Mouse (Mus musculus) limb, embryonic 12.5 days (tissue): ENCODE data around the gene Cib3. TPM values are rescaled to one million over a fixed set of nuclear protein-coding genes. Genes with fewer than 3 reads are reported as not detected.

ENCODE experiments used
- ATAC-seq: fragments of 200-750 bp; cut with Nextera tagmentation; 2 replicates; pipeline ENCODE4 v1.8.0; 2017; ENCODE audit warnings: low read depth, moderate TSS enrichment; ENCODE audit not compliant: insufficient number of reproducible peaks, insufficient read depth, low FRiP score, low TSS enrichment
- H3K27ac ChIP-seq: fragments of 300-500 bp; sonication (generic); 2 replicates; pipeline ENCODE4 v1.5.1; 2016; ENCODE audit warnings: mild to moderate bottlenecking, moderate library complexity
- H3K27me3 ChIP-seq: fragments of 300-500 bp; sonication (generic); 2 replicates; pipeline ENCODE4 v1.6.1; 2016; ENCODE audit warnings: mild to moderate bottlenecking, moderate library complexity
- H3K36me3 ChIP-seq: fragments of 300-500 bp; sonication (generic); 2 replicates; pipeline ENCODE4 v1.6.1; 2016; ENCODE audit warnings: mild to moderate bottlenecking, moderate library complexity
- H3K4me1 ChIP-seq: fragments of 300-500 bp; sonication (generic); replicated peaks from 2 replicates; pipeline ENCODE4 v1.6.1; 2016
- H3K4me2 ChIP-seq: fragments of 300-500 bp; sonication (generic); 2 replicates; pipeline ENCODE4 v1.6.1; 2016; ENCODE audit warnings: mild to moderate bottlenecking, moderate library complexity
- H3K4me3 ChIP-seq: fragments of 300-500 bp; sonication (generic); replicated peaks from 2 replicates; pipeline ENCODE4 v1.5.1; 2016; ENCODE audit warnings: mild to moderate bottlenecking
- H3K9ac ChIP-seq: fragments of 300-500 bp; sonication (generic); replicated peaks from 2 replicates; pipeline ENCODE4 v1.6.1; 2016; ENCODE audit warnings: mild to moderate bottlenecking, moderate library complexity
- H3K9me3 ChIP-seq: fragments of 300-500 bp; sonication (generic); 2 replicates; pipeline ENCODE4 v1.6.1; 2016; ENCODE audit warnings: mild to moderate bottlenecking, moderate library complexity
- WGBS: fragments of 180-500 bp; shearing (Covaris S2); methylation state at CpG from one replicate; pipeline ENCODE4 v1.1.7; 2016; 5-methylcytosine and 5-hydroxymethylcytosine counted together
- polyA plus RNA-seq: library from polyadenylated mRNA; unstranded; fragments of >200 nt; fragmentation: Nextera tagmentation; extraction: Ambion mirVana; gene quantifications from 2 replicates; pipeline ENCODE4 v1.2.1, GENCODE M21; 2016

The Cib3 gene
- polyA plus RNA-seq, 1 experiment from 2014 or later = not detected

DNA sequence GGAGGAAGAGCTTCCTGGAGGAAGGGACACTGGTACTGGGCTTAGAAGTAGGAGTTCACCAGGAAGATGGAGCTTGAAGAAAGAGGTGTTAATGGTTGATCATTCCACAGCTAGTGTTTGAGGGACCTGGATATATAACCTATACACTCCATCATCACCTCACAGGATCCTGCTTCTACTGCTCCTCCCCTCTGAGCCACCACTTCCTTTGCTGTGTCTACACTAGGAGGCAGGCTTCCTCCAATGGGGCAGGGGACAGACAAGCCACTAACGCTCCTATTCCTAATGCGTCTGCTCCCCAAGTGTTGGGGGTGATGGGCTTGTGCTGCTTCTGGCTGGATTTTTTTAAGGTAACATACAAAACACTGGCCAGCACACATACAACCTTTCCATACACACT, 1.9 kb downstream of the Cib3 start:
- no peaks in the 10 kb centered on the region for H3K36me3 ChIP-seq
- no peak for ATAC-seq
- WGBS = 80% methylated on average over 2 of the region's 2 CpGs
- peaks cover 8% of the 10 kb centered on the region for H3K27me3 ChIP-seq
- no peak overlapping the region for H3K27ac ChIP-seq
- no peak overlapping the region for H3K4me3 ChIP-seq
- no peak overlapping the region for H3K9ac ChIP-seq
- no peaks in the 10 kb centered on the region for H3K9me3 ChIP-seq
- no peak overlapping the region for H3K4me2 ChIP-seq
- H3K4me1 ChIP-seq = no peaks in the 10 kb centered on the region

- no peak overlapping the region for H3K27ac ChIP-seq
- H3K4me3 ChIP-seq = no peak overlapping the region
- H3K27me3 ChIP-seq = peaks cover 8% of the 10 kb centered on the region
- no peaks in the 10 kb centered on the region for H3K9me3 ChIP-seq
- H3K36me3 ChIP-seq = no peaks in the 10 kb centered on the region
- no peak overlapping the region for H3K4me2 ChIP-seq
- WGBS = 77% methylated on average over 4 of the region's 4 CpGs
- H3K4me1 ChIP-seq = no peaks in the 10 kb centered on the region
- no peak overlapping the region for H3K9ac ChIP-seq
- no peak for ATAC-seq
Measured at GRCm38 (mm10) chr8:72210222-72210621, 2.4 kb downstream of the Cib3 start.

DNA sequence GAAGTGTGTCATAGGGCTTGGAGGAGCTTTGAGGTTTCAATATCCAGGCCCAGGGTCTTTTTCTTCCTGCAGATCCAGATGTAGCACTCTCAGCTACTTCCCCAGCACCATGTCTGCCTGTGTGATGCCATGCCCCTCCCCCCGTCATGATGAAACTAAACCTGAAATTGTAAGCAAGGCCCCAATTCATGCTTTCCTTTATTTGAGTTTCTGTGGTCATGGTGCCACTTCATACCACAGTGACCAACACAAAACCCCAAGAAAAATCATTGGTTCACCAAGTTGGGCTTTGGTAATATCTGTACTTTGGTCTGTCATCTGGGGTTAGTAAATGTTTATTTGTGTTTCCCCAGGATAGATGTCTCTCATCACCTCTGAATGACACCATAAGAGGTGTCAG, 4.1 kb downstream of the Cib3 start:
- Histone ChIP-seq H3K9me3 (peaks cover 11% of the 10 kb centered on the region), H3K36me3 (no peaks in the 10 kb centered on the region), H3K4me2 (no peak overlapping the region), H3K27me3 (peaks cover 4% of the 10 kb centered on the region; the same call in 1 of the 2 replicates), H3K9ac (no peak overlapping the region), H3K27ac (no peak overlapping the region), H3K4me1 (no peaks in the 10 kb centered on the region), H3K4me3 (no peak overlapping the region)
- 82% methylated on average over 1 of the region's 1 CpGs for WGBS
- no peak for ATAC-seq

DNA sequence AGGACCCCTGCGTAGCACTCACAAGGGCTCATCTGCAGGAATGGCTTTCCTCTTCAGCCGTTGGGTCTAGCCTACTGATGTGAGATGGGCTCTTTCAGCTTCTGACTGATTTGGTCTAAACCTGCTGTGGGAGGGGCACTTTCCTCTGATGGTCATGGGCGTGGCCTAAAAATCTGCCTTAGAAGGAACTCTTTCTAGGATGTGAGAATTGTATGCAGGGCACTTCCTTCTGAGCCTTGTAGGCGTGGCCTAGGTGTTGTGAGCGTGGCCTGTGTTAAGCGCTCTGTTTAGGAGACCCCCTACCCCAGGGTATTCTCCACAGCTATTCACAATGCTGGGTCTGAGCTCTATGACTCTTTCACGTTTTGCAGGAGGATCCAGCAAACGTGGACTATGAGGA, 14.6 kb downstream of the Cib3 start:
- Histone ChIP-seq H3K36me3 (no peaks in the 10 kb centered on the region), H3K9me3 (peaks cover 16% of the 10 kb centered on the region), H3K9ac (no peak overlapping the region), H3K4me1 (no peaks in the 10 kb centered on the region), H3K4me3 (no peak overlapping the region), H3K27ac (no peak overlapping the region), H3K4me2 (no peak overlapping the region), H3K27me3 (no peaks in the 10 kb centered on the region)
- WGBS = 64% methylated on average over 8 of the region's 8 CpGs
- no peak for ATAC-seq

DNA sequence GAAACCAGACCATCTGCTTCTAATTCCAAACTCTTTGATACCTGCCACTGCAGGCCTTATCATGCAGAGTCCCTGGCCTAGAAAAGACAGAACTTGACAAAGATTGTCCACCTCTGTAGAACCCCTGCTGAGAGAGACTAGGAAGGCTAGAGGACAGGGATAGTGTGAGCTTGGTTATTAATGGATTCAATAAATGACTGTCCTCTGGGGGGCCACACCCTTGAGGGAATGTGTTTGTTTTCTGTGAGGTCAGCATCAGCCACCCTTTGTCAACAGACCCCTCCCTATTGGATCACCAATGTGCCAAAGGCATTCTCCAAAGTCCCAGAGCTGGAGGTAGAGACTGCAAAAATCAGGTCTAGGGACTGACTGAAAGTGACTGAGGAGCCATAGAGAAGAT, 20.6 kb downstream of the Cib3 start:
- no peak for ATAC-seq

DNA sequence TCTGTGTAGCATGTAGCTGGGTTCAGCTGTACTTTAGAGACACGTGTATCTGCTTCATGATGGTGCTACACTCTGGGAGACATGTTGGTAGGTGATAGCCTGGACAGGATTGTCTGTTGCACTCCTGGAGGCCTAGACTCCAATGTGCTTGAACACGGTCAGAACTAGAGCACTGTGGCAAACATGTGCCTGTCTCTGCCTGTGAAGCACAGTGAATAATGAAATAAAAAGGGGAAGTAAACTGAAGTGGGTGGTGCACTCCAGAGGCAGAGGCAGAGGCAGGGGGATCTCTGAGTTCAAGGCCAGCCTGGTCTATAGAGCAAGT, 22.5 kb downstream of the Cib3 start:
- Histone ChIP-seq H3K4me2 (no peak overlapping the region), H3K27me3 (no peaks in the 10 kb centered on the region), H3K4me3 (no peak overlapping the region), H3K4me1 (no peaks in the 10 kb centered on the region), H3K27ac (no peak overlapping the region), H3K36me3 (no peaks in the 10 kb centered on the region), H3K9me3 (no peaks in the 10 kb centered on the region), H3K9ac (no peak overlapping the region)
- no peak for ATAC-seq
- 83% methylated on average over 2 of the region's 2 CpGs for whole genome bisulfite sequencing

More for the DNA sequence above, 20.6 kb downstream of the Cib3 start:
- Histone ChIP-seq H3K9me3 (no peaks in the 10 kb centered on the region), H3K27ac (no peak overlapping the region), H3K9ac (no peak overlapping the region), H3K27me3 (no peaks in the 10 kb centered on the region), H3K4me2 (no peak overlapping the region), H3K4me1 (no peaks in the 10 kb centered on the region), H3K4me3 (no peak overlapping the region), H3K36me3 (no peaks in the 10 kb centered on the region)

DNA sequence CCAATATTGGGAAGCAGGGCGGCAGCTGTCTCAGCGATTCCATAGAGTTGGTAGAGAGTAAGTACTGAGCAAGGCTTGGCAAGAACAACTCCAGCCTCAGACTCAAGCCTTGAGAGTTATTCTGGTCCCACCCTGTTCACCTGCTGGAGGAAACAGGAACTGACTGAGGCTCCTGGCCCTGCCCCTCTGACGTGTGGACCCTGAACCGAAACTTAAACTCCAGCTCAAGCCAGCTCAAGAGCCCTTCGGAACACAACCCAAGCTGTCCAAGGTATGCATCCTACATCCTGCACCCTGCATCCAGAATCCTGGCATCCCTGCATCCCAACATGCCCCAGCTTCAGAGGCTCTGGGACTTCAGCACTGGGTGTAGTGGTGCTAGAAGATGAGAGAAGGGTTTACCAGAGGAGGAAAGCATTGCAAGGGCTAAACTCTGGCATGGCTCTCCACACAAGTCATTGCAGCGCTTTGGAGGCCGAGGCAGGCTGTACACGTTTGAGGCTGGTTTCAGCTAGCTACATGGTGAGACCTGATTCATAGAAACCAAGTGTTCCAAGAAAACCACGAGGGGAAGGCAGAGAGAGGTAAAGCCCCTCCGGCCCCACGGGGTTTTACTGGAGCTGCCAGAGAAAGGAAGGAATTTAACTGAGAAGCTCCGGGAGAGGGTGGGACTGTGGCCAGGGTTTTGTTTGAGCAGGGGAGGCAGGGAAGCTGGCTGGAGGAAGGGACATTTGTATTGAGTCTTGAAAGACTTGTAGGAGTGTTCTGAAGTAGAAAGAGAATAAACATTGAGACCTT, 23.0 kb downstream of the Cib3 start, which contains the start of gene Hsh2d:
Gene Hsh2d (plus strand): TSS at position 222 of the 798 bp plus-strand sequence.
- ATAC-seq = no peak
- H3K9me3 ChIP-seq = no peaks in the 10 kb centered on the region
- no peaks in the 10 kb centered on the region for H3K36me3 ChIP-seq
- no peaks in the 10 kb centered on the region for H3K27me3 ChIP-seq
- no peak within 1 kb of the TSS for H3K9ac ChIP-seq
- 72% methylated on average over 12 of the region's 12 CpGs for WGBS
- no peak within 1 kb of the TSS for H3K4me2 ChIP-seq
- H3K4me1 ChIP-seq = no peaks in the 10 kb centered on the region
- H3K4me3 ChIP-seq = no peak within 1 kb of the TSS
- H3K27ac ChIP-seq = no peak within 1 kb of the TSS

DNA sequence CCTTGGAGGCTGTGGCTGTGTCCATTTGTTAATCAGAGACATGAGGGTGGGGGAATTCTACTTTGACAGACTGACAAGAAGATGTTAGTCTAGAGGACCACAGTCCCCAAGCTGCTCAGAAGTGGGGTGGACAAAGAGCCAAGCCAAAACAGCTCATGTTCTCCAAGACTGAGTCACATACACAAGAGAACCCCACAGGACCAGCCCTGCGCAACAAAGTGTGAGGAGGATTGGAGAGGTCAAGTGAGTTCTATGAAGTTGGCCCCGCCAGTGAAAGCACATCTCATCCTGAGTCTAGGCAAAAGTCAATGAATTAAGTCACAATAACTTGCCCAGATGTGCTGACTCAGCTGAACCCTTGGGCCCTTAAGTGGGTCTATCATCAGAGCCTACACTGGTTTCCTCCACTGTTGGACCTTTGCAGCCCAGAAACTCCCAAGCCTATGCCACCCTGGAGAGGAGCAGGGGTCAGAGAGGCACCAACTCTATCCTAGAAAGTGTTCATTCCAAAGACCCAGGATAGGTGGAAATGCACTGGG, 24.8 kb downstream of the Cib3 start:
- H3K27me3 ChIP-seq = no peaks in the 10 kb centered on the region
- no peaks in the 10 kb centered on the region for H3K36me3 ChIP-seq
- no peak overlapping the region for H3K9ac ChIP-seq
- no peak overlapping the region for H3K4me2 ChIP-seq
- H3K27ac ChIP-seq = no peak overlapping the region
- H3K4me3 ChIP-seq = no peak overlapping the region
- no peak for ATAC-seq
- no peaks in the 10 kb centered on the region for H3K4me1 ChIP-seq
- WGBS = 87% methylated on average over 2 of the region's 2 CpGs
- no peaks in the 10 kb centered on the region for H3K9me3 ChIP-seq

GRCm38 (mm10) chr8:72183554-72184202, 29.0 kb downstream of the Cib3 start:
- Histone ChIP-seq H3K36me3 (peaks cover 36% of the 10 kb centered on the region), H3K27me3 (no peaks in the 10 kb centered on the region), H3K4me2 (no peak overlapping the region), H3K4me1 (no peaks in the 10 kb centered on the region), H3K27ac (no peak overlapping the region), H3K4me3 (no peak overlapping the region), H3K9me3 (no peaks in the 10 kb centered on the region), H3K9ac (no peak overlapping the region)
- ATAC-seq = no peak
- WGBS = 79% methylated on average over 2 of the region's 2 CpGs

GRCm38 (mm10) chr8:72177346-72177925, 35.2 kb downstream of the Cib3 start:
- H3K4me3 ChIP-seq = no peak overlapping the region
- H3K27ac ChIP-seq = no peak overlapping the region
- no peak overlapping the region for H3K4me2 ChIP-seq
- WGBS = 60% methylated on average over 5 of the region's 5 CpGs
- H3K4me1 ChIP-seq = no peaks in the 10 kb centered on the region
- no peak overlapping the region for H3K9ac ChIP-seq
- no peaks in the 10 kb centered on the region for H3K27me3 ChIP-seq
- ATAC-seq = 0 out of 2 replicates have a peak, but pooled peaks have one; percentile 32
- no peaks in the 10 kb centered on the region for H3K9me3 ChIP-seq
- H3K36me3 ChIP-seq = peaks cover 99% of the 10 kb centered on the region

GRCm38 (mm10) chr8:72169681-72170249, 42.9 kb downstream of the Cib3 start:
- H3K36me3 ChIP-seq = peaks cover 88% of the 10 kb centered on the region
- no peak overlapping the region for H3K4me3 ChIP-seq
- no peak overlapping the region for H3K27ac ChIP-seq
- H3K27me3 ChIP-seq = no peaks in the 10 kb centered on the region
- no peak overlapping the region for H3K4me2 ChIP-seq
- no peaks in the 10 kb centered on the region for H3K9me3 ChIP-seq
- ATAC-seq = no peak
- 77% methylated on average over 3 of the region's 3 CpGs for WGBS
- no peaks in the 10 kb centered on the region for H3K4me1 ChIP-seq
- no peak overlapping the region for H3K9ac ChIP-seq
